In genomic region chr3:102668556-102668955, GRCm38 (mm10) we compare ENCODE assay signal across 24 mouse cellular contexts.
DNase-seq lines count a peak whose midpoint lies in the region; ATAC-seq lines count a peak whose summit lies in the region.
"Had no signal": no experiment of that assay in that cellular context is flagged by ENCODE, and none has a peak within 500 bp of the region (broad histone marks: within the 10 kb centered on the region; RNA-seq: fewer than 3 reads in every experiment).

No protein-coding gene starts in this region.

- no peak overlapping the region for H3K27ac ChIP-seq in heart, embryonic 12.5 days (ENCODE audit: poor library complexity, severe bottlenecking)
- H3K27ac ChIP-seq: forebrain, embryonic 10.5 days; hindbrain, embryonic 13.5 days; intestine, embryonic 15.5 days had no signal

- ATAC-seq in heart, embryonic 12.5 days (ENCODE audit: insufficient number of reproducible peaks, low FRiP score): no peak
- ATAC-seq: activated CD4-positive, CD25-positive, alpha-beta regulatory T cell, adult 4 months; CD4-positive, CD25-positive, alpha-beta regulatory T cell, adult 4 months; forebrain, embryonic 14.5 days; intestine, embryonic 15.5 days; Patski had no signal

- H3K4me2 ChIP-seq in heart, embryonic 12.5 days: no peak overlapping the region
- H3K4me2 ChIP-seq: embryonic facial prominence, embryonic 13.5 days; hindbrain, embryonic 13.5 days; intestine, embryonic 15.5 days had no signal

- H3K36me3 ChIP-seq in heart, embryonic 12.5 days: no peaks in the 10 kb centered on the region
- H3K36me3 ChIP-seq: embryonic facial prominence, embryonic 13.5 days; forebrain, embryonic 10.5 days; G1E; hindbrain, embryonic 13.5 days; intestine, embryonic 15.5 days had no signal

- no peaks in the 10 kb centered on the region for H3K9me3 ChIP-seq in heart, embryonic 12.5 days (replicated peaks)
- H3K9me3 ChIP-seq: embryonic facial prominence, embryonic 13.5 days; forebrain, embryonic 10.5 days; G1E; hindbrain, embryonic 13.5 days; intestine, embryonic 15.5 days had no signal

- H3K27me3 ChIP-seq in heart, embryonic 12.5 days (replicated peaks): 0 out of 2 replicates have a peak, but pooled peaks cover 12% of the 10 kb centered on the region
- H3K27me3 ChIP-seq: embryonic facial prominence, embryonic 13.5 days; hindbrain, embryonic 13.5 days; intestine, embryonic 15.5 days; Patski had no signal

- peak; percentile 47 to 55 for DNase-seq in heart, adult 18-20 months
- DNase-seq in 3T3-L1 (ENCODE audit: low read depth, low spot score): peak; percentile 81
- DNase-seq in Muller cell, postnatal 12 days (ENCODE audit: inconsistent ontology term): peak; percentile 50
- DNase-seq in fibroblast of lung, adult 2 months (ENCODE audit: low read depth): peak; percentile 76
- DNase-seq in kidney, postnatal 36 days: no peak
- DNase-seq in retina, postnatal 1 day: no peak
- DNase-seq: adrenal gland, postnatal 14 days; B cell, adult 2 months; cerebellum, adult 11 months; cerebellum, adult 8-10 months; cerebellum, postnatal 14 days; embryo, embryonic 11 days; heart, postnatal 10 days; kidney, adult 18-20 months had no signal

- 88% methylated on average over 3 of the region's 3 CpGs for WGBS in heart, embryonic 12.5 days

- no peak overlapping the region for H3K9ac ChIP-seq in heart, embryonic 12.5 days
- H3K9ac ChIP-seq: embryonic facial prominence, embryonic 13.5 days; hindbrain, embryonic 13.5 days; intestine, embryonic 15.5 days had no signal

- no peak overlapping the region for H3K4me3 ChIP-seq in heart, embryonic 12.5 days
- H3K4me3 ChIP-seq: embryonic facial prominence, embryonic 13.5 days; forebrain, embryonic 10.5 days; hindbrain, embryonic 13.5 days; intestine, embryonic 15.5 days had no signal

- peaks cover 48% of the 10 kb centered on the region for H3K4me1 ChIP-seq in heart, embryonic 12.5 days (replicated peaks)
- H3K4me1 ChIP-seq: forebrain, embryonic 10.5 days; hindbrain, embryonic 13.5 days; intestine, embryonic 15.5 days had no signal

Comparison
In these comparisons a context has a peak if more than half of its experiments do, and no peak if none do; other contexts are left out.
1. DNase-seq: peak in heart, adult 18-20 months (2 of 2), 3T3-L1 (single experiment), Muller cell, postnatal 12 days (single experiment) and fibroblast of lung, adult 2 months (single experiment); none in kidney, postnatal 36 days (0 of 2) and retina, postnatal 1 day (single experiment).